Mouse (Mus musculus) ES-Bruce4 (cell line): Measurements from ENCODE around the gene AW011738.

ENCODE experiments used
- CTCF ChIP-seq: IDR thresholded peaks from one replicate; pipeline ENCODE4 v1.8.1; 2011; ENCODE audit warnings: low read depth, low read length
- EP300 ChIP-seq: IDR thresholded peaks from 2 replicates; pipeline ENCODE4 v1.6.1; 2011; ENCODE audit warnings: low read depth, low read length; ENCODE audit not compliant: insufficient read depth
- POLR2A ChIP-seq: IDR thresholded peaks from one replicate; pipeline ENCODE4 v1.8.1; 2011; ENCODE audit warnings: low read length; ENCODE audit not compliant: insufficient read depth

- TF ChIP-seq CTCF: no peak
- no peak for TF ChIP-seq POLR2A
- TF ChIP-seq EP300: no peak
Observed at GRCm38 (mm10) chr4:156252140-156252539, 49.0 kb downstream of the AW011738 start.
